Mouse (Mus musculus): ENCODE data around the gene H1foo. TPM values are rescaled to one million over a fixed set of nuclear protein-coding genes. Genes with fewer than 3 reads are reported as not detected.

H1foo gene
- polyA plus RNA-seq, 1 experiment: not detected

DNA sequence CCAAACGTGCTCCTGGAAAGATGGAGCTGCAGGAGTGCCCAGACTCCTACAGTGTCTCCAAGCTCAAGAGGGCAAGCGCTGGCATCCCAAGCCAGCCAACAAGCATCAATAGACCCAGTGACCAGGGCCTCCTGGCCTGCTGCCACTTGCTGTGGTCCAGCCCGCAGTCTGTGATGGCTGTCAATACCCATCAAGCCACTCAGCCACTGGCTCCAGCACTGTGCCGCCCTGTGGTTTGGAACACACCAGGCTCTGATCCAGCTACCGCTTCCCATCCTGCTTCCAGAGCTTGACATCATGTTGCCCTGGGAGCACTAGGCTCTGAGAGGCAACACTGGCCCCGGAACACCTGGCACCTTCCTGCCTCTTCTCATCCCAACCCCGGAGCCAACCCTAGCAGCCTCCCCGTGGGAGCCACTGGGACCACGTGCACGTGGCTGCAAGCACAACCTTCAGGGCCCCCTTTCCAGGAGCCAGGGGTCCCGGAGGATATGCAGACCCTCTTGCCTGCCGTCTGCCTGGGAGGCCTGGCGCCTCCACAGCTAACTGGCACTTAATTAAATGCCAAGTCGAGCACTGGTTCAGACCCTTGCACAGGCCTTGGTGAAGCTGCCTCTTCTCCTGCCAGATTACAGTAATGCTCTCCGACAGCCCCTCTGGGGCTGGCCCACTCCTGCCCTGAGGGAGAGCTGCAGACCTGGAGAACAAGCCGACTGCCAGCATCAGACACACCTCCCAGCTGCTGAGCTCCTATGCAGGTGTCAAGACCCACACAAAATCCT lies 29.3 kb downstream of the H1foo start:
- no peak for TF ChIP-seq CTCF (IDR thresholded peaks at IDR 0.05; ENCODE audit: insufficient read depth, low read length)
- no peak for TF ChIP-seq POLR2A (IDR thresholded peaks at IDR 0.05; ENCODE audit: borderline replicate concordance, extremely low read depth, low read depth, low read length)
- DNase-seq: no peak
- Histone ChIP-seq H3K4me3 (replicated peaks; ENCODE audit: extremely low read depth, low read depth, low read length) (no peak overlapping the region), H3K4me1 (ENCODE audit: control insufficient read depth, insufficient read depth, low read length) (peaks cover 11% of the 10 kb centered on the region)
- 77% methylated on average over 16 of the region's 16 CpGs for WGBS

DNA sequence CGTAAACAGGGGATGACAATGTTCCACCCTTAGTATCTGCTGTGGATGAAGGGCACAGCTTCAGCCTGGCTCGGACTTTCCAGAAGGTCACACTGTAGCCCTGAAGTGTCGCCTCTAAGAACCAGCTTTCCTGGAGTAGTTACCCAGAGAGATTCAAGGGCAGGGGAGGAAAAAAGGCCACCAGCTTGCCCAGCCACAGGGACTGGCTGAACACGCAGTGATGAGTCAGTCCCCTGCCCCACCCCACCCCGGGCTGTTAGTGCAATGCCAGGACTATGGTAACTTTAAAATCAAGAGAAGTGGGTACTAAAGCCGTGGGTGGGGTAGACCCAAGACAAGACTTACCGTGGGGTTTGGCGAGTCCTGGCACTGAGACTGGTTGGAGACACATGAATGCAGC lies 30.9 kb downstream of the H1foo start:
- 74% methylated on average over 8 of the region's 8 CpGs for WGBS
- Histone ChIP-seq H3K4me3 (replicated peaks; ENCODE audit: extremely low read depth, low read depth, low read length) (no peak overlapping the region), H3K4me1 (ENCODE audit: control insufficient read depth, insufficient read depth, low read length) (peaks cover 11% of the 10 kb centered on the region)
- no peak for TF ChIP-seq CTCF (IDR thresholded peaks at IDR 0.05; ENCODE audit: insufficient read depth, low read length)
- no peak for TF ChIP-seq POLR2A (IDR thresholded peaks at IDR 0.05; ENCODE audit: borderline replicate concordance, extremely low read depth, low read depth, low read length)
- no peak for DNase-seq

DNA sequence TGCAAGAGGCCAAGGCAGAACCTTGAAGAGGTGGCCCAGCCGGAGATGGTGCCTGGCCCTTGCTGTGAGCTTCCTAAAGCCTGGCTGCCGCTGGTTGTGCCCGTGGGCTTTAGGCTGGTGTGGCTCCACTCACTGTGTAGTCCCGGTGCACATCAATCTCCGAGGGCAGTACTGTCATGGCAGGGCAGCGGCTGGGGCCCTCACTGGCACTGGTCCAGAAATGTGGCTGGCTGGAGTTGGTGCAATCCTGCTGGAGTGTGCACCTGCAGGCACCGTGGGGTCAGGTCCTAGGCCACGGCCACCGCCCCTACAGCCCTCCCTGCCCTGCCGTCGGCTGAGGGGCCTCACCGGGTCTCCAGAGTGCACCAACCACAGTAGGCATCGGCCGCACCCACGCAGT lies 33.1 kb downstream of the H1foo start:
- WGBS: 75% methylated on average over 15 of the region's 15 CpGs
- TF ChIP-seq CTCF (IDR thresholded peaks at IDR 0.05; ENCODE audit: insufficient read depth, low read length): no peak
- TF ChIP-seq POLR2A (IDR thresholded peaks at IDR 0.05; ENCODE audit: borderline replicate concordance, extremely low read depth, low read depth, low read length): no peak
- H3K4me1 ChIP-seq (ENCODE audit: control insufficient read depth, insufficient read depth, low read length): peaks cover 4% of the 10 kb centered on the region; the same call in 1 of the 2 replicates
- DNase-seq: no peak
- H3K4me3 ChIP-seq (replicated peaks; ENCODE audit: extremely low read depth, low read depth, low read length): no peak overlapping the region

DNA sequence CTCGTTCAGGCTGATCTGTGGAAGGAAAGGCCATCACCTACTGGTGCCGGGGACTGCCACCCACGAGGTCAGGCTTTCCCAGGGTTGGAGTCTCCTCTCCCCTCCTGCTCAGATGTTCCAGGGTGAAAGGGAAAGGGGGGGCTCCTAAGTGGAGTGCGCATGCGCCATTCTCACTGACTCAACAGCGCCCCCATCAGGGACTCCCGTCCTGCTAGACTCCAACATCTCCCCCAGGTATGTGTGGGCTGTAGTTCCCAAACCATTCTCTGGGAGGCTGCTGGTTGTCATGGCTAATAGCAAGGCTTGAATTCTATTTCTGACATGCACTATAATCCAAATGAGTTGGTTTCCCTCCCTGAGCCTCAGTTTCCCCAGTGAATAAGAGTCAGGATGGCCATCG lies 33.9 kb downstream of the H1foo start:
- no peak for DNase-seq
- Histone ChIP-seq H3K4me1 (ENCODE audit: control insufficient read depth, insufficient read depth, low read length) (peaks cover 5% of the 10 kb centered on the region; the same call in 1 of the 2 replicates), H3K4me3 (replicated peaks; ENCODE audit: extremely low read depth, low read depth, low read length) (no peak overlapping the region)
- 79% methylated on average over 8 of the region's 8 CpGs for WGBS
- TF ChIP-seq CTCF (IDR thresholded peaks at IDR 0.05; ENCODE audit: insufficient read depth, low read length): peak; percentile 24; the same call in 1 of the 2 replicates
- TF ChIP-seq POLR2A (IDR thresholded peaks at IDR 0.05; ENCODE audit: borderline replicate concordance, extremely low read depth, low read depth, low read length): no peak

DNA sequence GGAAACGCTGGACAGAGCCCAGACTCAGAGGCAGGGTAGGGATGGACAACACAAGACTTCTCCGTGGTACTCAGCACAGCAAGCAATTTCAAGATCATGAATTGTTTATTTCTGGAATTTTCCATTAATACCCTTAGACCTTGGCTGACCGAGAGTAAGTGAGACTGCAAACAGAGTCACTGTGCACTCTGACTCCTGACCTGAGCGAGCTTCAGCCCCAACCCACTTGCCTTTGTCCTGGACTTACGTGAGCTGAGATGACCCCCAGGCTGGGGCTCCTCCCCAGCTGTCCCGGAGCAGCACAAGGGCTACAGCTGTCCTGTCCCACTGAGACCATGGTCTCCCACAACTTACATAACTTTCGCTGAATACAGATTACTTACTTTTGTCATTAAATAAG lies 38.2 kb downstream of the H1foo start:
- 60% methylated on average over 7 of the region's 7 CpGs for WGBS
- TF ChIP-seq CTCF (IDR thresholded peaks at IDR 0.05; ENCODE audit: insufficient read depth, low read length): no peak
- no peak for TF ChIP-seq POLR2A (IDR thresholded peaks at IDR 0.05; ENCODE audit: borderline replicate concordance, extremely low read depth, low read depth, low read length)
- DNase-seq: no peak
- peaks cover 37% of the 10 kb centered on the region for H3K4me1 ChIP-seq (ENCODE audit: control insufficient read depth, insufficient read depth, low read length)
- H3K4me3 ChIP-seq (replicated peaks; ENCODE audit: extremely low read depth, low read depth, low read length): no peak overlapping the region

DNA sequence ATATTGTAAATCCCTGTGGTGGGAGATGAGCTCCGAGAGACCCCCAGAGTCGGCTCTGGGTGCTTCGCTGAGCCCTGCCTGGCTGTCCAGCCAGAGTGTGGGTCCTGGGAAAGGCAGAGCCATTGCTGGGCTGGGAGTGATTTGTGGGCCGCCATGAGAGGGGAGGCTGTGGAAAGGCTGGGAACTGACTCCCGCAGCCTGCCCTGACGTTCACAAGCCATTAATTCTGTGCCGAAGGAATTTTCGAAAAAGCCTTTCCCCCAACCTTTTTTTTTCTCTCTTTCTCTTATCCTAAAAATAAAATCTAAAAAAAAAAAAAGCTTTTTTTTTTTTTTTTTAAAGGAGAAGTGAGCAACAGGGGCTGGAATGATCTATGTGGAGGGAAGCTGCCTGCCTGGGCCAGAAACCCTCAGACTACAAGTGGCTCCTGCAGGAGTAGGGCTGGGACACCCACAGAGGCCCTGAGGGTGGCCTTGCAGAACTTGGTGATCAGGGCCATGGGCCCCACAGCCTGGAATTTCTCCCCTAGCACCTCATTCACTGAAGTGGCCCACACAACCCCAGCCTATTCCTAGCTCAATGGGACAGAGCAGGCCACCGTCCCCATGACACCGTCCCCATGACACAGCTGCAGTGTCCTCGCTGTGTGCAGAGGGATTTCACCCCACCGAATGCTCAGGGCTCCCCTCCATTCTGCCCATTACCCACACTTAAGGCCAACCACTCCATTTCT lies 38.7 kb downstream of the H1foo start:
- TF ChIP-seq POLR2A (IDR thresholded peaks at IDR 0.05; ENCODE audit: borderline replicate concordance, extremely low read depth, low read depth, low read length) (no peak), CTCF (IDR thresholded peaks at IDR 0.05; ENCODE audit: insufficient read depth, low read length) (no peak)
- WGBS: 59% methylated on average over 12 of the region's 12 CpGs
- Histone ChIP-seq H3K4me1 (ENCODE audit: control insufficient read depth, insufficient read depth, low read length) (peaks cover 37% of the 10 kb centered on the region), H3K4me3 (replicated peaks; ENCODE audit: extremely low read depth, low read depth, low read length) (no peak overlapping the region)
- DNase-seq: no peak

DNA sequence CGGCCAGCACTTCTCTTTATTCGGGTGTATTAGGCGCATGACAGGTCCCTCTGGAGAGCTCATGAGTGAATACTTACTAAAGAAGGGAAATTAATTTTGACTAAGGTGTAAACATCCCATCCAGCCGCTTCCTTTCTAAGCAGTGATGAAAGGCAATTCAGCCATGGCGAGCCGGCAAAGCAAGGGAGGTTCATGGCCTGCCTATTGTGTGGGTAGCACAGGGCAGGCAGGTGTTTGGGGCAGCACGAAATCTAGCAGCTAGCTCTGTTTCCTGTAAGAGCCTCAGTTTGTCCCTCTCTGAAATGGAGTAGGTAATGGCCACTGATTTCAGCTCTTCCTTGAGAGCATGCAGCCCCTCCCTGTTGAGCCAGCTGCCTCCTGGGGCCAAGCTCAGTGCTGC lies 39.8 kb downstream of the H1foo start:
- DNase-seq: no peak
- TF ChIP-seq CTCF (IDR thresholded peaks at IDR 0.05; ENCODE audit: insufficient read depth, low read length) (no peak), POLR2A (IDR thresholded peaks at IDR 0.05; ENCODE audit: borderline replicate concordance, extremely low read depth, low read depth, low read length) (no peak)
- no peak overlapping the region for H3K4me3 ChIP-seq (replicated peaks; ENCODE audit: extremely low read depth, low read depth, low read length)
- 46% methylated on average over 7 of the region's 7 CpGs for WGBS
- peaks cover 46% of the 10 kb centered on the region for H3K4me1 ChIP-seq (ENCODE audit: control insufficient read depth, insufficient read depth, low read length)

DNA sequence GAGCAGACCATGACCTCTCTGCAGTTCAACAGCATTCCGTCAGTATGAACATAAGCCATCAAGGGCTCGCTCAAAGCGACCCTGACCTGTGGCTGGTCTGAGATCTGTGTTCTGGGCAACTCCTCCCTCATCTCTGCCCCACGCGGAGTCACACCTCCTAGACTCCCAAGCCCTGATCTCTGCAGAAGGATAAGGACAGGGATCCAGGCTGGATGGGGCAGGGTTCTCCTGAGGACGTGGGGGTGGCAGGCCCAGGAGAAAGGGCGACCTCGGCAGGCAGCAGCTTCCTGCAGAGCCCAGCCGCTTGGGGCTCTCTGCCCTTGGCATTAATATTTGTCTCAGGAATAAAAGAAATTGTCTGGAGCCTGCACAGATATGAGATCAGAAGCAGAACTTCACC lies 40.9 kb downstream of the H1foo start:
- WGBS: 43% methylated on average over 9 of the region's 9 CpGs
- H3K4me1 ChIP-seq (ENCODE audit: control insufficient read depth, insufficient read depth, low read length): peaks cover 51% of the 10 kb centered on the region
- no peak for DNase-seq
- TF ChIP-seq POLR2A (IDR thresholded peaks at IDR 0.05; ENCODE audit: borderline replicate concordance, extremely low read depth, low read depth, low read length) (no peak), CTCF (IDR thresholded peaks at IDR 0.05; ENCODE audit: insufficient read depth, low read length) (no peak)
- no peak overlapping the region for H3K4me3 ChIP-seq (replicated peaks; ENCODE audit: extremely low read depth, low read depth, low read length)

DNA sequence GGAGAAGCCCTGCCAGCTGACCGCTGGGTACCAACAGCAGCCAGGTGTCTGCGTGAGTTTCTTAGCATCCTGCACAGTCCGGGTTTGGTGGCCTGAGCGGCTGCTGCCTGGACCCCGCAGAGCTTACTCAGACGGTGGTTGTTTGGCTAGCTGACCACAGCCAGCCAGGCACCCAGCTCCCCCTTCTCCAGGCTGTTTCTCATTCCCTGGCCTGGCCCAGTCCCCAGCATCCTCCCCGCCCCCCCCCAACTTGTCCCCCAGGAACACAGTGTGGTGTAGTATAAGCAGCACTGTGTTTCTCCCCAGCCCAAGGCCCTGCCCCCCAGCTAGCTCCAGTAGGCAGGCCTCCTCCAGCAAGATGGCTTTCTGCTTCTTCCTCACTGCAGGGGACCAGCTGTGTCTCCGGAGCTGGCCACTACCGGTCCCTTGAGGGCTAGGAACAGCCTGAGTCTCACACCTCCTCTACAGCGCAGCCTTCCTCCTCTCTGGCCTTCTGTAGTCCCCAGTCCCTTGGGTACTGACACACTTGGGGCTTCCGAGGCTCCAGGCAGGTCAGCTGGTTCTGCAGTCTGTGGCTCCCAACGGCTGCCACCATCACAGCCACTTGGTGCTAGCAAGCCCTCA lies 41.8 kb downstream of the H1foo start:
- TF ChIP-seq POLR2A (IDR thresholded peaks at IDR 0.05; ENCODE audit: borderline replicate concordance, extremely low read depth, low read depth, low read length) (no peak), CTCF (IDR thresholded peaks at IDR 0.05; ENCODE audit: insufficient read depth, low read length) (no peak)
- Histone ChIP-seq H3K4me3 (replicated peaks; ENCODE audit: extremely low read depth, low read depth, low read length) (no peak overlapping the region), H3K4me1 (ENCODE audit: control insufficient read depth, insufficient read depth, low read length) (peaks cover 57% of the 10 kb centered on the region)
- 56% methylated on average over 12 of the region's 12 CpGs for WGBS
- no peak for DNase-seq
